Mouse (Mus musculus) megakaryocyte, embryonic 14.5 days (primary cell): ENCODE data around the gene Abhd6.
"Not testable (repeated sequence)": the region's sequence is repeated elsewhere in the genome, so short reads cannot be mapped to it uniquely, and the experiment has no call there.

Source experiments
- FLI1 ChIP-seq: IDR thresholded peaks from 2 replicates; pipeline ENCODE4 v1.6.1; 2012; ENCODE audit warnings: low read length, inconsistent platforms, mixed read lengths
- GATA1 ChIP-seq: IDR thresholded peaks from 3 replicates; pipeline ENCODE4 v1.6.1; 2012; ENCODE audit warnings: mixed read lengths, low read length, inconsistent platforms, borderline replicate concordance

DNA sequence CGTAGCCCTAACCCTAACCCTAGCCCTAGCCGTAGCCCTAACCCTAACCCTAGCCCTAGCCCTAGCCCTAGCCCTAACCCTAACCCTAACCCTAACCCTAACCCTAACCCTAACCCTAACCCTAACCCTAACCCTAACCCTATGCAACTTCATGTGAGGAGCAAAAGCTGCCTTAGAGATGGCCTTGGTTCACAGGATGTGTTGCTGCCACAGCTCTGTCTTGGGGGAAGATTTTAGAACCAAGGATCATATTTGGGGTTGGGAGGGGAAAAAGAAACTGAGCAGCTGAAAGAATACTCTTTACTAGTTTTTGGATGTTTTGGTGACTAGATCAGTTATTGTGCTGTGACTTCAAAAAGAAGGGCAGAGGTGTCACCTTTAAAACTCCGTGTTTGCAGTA lies 3.4 kb downstream of the Abhd6 start:
- not testable (repeated sequence) for TF ChIP-seq GATA1, FLI1
